Mouse (Mus musculus): ENCODE results near the gene Pgr. TPM values are rescaled to one million over a fixed set of nuclear protein-coding genes. Genes with fewer than 3 reads are reported as not detected.

Gene Pgr
- 11.7 TPM for polyA plus RNA-seq (2015; fragmentation: Illumina TruSeq; extraction: RNeasy Lipid Tissue Mini Kit (QIAGEN cat#74804); ENCODE audit: low read depth, low replicate concordance)

DNA sequence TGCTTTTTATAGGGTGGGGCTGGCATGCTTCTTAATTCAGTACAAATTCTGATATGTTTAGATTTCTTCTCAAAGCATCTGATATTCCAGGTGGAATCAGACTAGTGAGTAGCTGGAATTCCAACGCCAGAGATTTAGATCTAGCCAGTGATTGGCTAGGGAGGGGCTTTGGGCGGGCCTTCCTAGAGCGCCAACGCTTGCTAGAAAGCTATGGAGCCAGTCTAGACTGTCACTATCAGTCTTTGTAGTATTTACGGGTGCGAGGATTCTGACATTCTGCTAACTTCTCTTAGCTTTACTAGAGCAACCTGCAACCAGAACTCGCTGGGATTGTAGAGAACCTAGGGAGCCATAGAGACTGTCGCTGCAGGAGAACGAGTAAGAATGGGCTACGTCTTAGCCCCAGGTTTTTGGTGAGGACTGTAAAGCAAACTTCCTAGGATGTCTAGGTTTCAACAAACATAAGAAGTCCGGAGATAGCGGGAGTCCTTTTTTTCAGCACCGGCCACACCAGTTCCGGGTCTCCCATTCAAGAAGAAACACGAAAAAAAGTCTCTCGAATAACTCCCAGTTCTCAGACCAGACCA lies at the start of gene Pgr:
Pgr (plus strand) TSS at position 218 of the 587 bp plus-strand sequence.

GRCm38 (mm10) chr9:8971491-8971890 lies 71.9 kb downstream of the Pgr start, which contains the start of gene Gm16485:
Gene Gm16485, plus strand, starts transcription at chr9:8971791.

Other genes with a start within 250 kb of the Pgr start
- 8.5 TPM for gene Gm16485, start 72.0 kb downstream of the Pgr start, polyA plus RNA-seq (2015; fragmentation: Illumina TruSeq; extraction: RNeasy Lipid Tissue Mini Kit (QIAGEN cat#74804); ENCODE audit: low read depth, low replicate concordance)